Mouse (Mus musculus): Measurements from ENCODE around the gene Klf3.
"Not testable (repeated sequence)": the region's sequence is repeated elsewhere in the genome, so short reads cannot be mapped to it uniquely, and the experiment has no call there.

The Klf3 gene

DNA sequence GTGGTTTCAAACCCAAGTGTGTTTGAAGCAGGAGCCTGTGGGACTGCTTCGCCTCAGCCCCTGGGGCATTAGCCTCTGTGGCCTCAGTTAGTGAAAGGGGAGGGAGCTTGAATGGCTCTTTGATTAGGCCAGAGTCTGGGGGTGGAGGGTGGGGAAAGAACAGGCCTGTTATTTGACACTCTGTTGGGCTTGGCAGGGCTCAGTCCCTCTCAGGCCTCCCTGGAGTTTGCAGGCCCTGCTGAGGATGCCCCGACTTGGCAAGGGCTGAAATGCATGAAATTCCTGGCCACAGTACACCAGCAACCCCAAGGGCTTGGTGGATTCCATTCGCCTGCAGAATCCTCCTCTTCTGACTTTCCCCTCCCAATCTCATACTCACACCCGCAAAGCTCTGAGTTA lies 74.8 kb downstream of the Klf3 start:
- DNase-seq (ENCODE audit: low read depth, low spot score) = no peak

DNA sequence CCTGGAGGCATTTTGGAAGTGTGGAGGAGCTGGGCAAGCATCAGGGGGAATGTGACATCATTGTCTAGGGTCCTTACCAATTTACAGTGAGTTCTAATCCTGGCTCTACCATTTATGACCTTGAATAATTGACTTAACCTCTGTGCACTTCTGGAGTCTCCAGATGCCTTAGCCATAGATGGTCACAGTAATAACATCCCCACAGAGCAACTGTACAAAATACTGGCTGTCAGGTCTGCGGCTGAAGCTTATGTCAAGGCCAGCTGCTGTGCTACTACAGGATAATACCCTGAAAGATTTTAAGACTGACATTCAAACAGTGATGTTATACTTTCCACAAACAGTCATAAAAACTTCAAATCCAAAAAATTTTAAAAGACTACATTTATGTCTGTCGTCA lies 75.3 kb downstream of the Klf3 start:
- DNase-seq (ENCODE audit: low read depth, low spot score) = no peak

- DNase-seq (ENCODE audit: low read depth, low spot score) = no peak
Observed at GRCm38 (mm10) chr5:64879241-64879640, 76.1 kb downstream of the Klf3 start.

- DNase-seq (ENCODE audit: low read depth, low spot score) = not testable (repeated sequence)
Observed at GRCm38 (mm10) chr5:64881559-64881958, 78.4 kb downstream of the Klf3 start.

- DNase-seq (ENCODE audit: low read depth, low spot score) = not testable (repeated sequence)
Observed at GRCm38 (mm10) chr5:64881976-64882375, 78.8 kb downstream of the Klf3 start.
